Mouse (Mus musculus) spleen, adult 2 months (tissue): Measurements from ENCODE around the gene Itprid1.

Experiments
- CTCF ChIP-seq: fragments of 200-500 bp; IDR thresholded peaks from 2 replicates; pipeline ENCODE4 v1.5.1; 2011; ENCODE audit warnings: mild to moderate bottlenecking, inconsistent platforms; ENCODE audit not compliant: insufficient read depth, insufficient read length, insufficient replicate concordance; ENCODE audit errors: extremely low read depth
- POLR2A ChIP-seq: fragments of 200-500 bp; IDR thresholded peaks from 2 replicates; pipeline ENCODE4 v1.6.1; 2011; ENCODE audit warnings: low read depth, low read length, inconsistent platforms

GRCm38 (mm10) chr6:55852589-55852988 is 15.9 kb downstream of the Itprid1 start:
- TF ChIP-seq POLR2A = no peak
- TF ChIP-seq CTCF = no peak
